Mouse (Mus musculus): Measurements from ENCODE around the gene Med12l. TPM values are rescaled to one million over a fixed set of nuclear protein-coding genes. Genes with fewer than 3 reads are reported as not detected.

The Med12l gene
- 1 to 10 TPM; 6.9 to 8.2 TPM for total RNA-seq (2021)
- 2.5 and 3.7 TPM in 2 replicates for polyA plus RNA-seq (2012; rRNA removed)
- long read RNA-seq, partial matches to known transcripts, result 0 of 4 reads
- long read RNA-seq, other reads (novel, unspliced or antisense), result 4 of 4 reads

- TF ChIP-seq EP300 (IDR thresholded peaks at IDR 0.05; ENCODE audit: insufficient read depth, low read depth, low read length) (no peak), CTCF (IDR thresholded peaks at IDR 0.05) (peak; percentile 12; the same call in 1 of the 2 replicates), POLR2A (IDR thresholded peaks at IDR 0.05; ENCODE audit: insufficient read depth, low read depth, low read length) (no peak)
- 1% methylated on average over 69 of the region's 69 CpGs for WGBS
- DNase-seq, result peak; percentile 72 to 75
- intact Hi-C loops (cut with DNase I), result no loop called here
- Histone ChIP-seq H3K27me3 (ENCODE audit: control insufficient read depth, insufficient read depth, low read length) (peaks cover 6% of the 10 kb centered on the region), H3K4me1 (ENCODE audit: control insufficient read depth, insufficient read depth, low read length) (peaks cover 2% of the 10 kb centered on the region), H3K79me2 (replicated peaks; ENCODE audit: control insufficient read depth, insufficient read depth, low read length) (no peaks in the 10 kb centered on the region), H3K36me3 (ENCODE audit: control insufficient read depth, insufficient read depth, low read length) (no peaks in the 10 kb centered on the region), H3K27ac (peak within 1 kb of the TSS; percentile 51), H3K9ac (ENCODE audit: low read depth, low read length) (peak within 1 kb of the TSS; percentile 61), H3K4me3 (peak within 1 kb of the TSS; percentile 63)
Measured at GRCm38 (mm10) chr3:59005271-59005995, at the start of gene Med12l. Med12l (plus strand) TSS chr3:59005825.

GRCm38 (mm10) chr3:58961166-58961565 is 44.5 kb upstream of the Med12l start:
- H3K4me1 ChIP-seq (ENCODE audit: control insufficient read depth, insufficient read depth, low read length), result no peaks in the 10 kb centered on the region
- no peaks in the 10 kb centered on the region for H3K27me3 ChIP-seq (ENCODE audit: control insufficient read depth, insufficient read depth, low read length)
- WGBS, result 86% methylated on average over 1 of the region's 1 CpGs
- no peak overlapping the region for H3K9ac ChIP-seq (ENCODE audit: low read depth, low read length)
- no peak for DNase-seq
- H3K79me2 ChIP-seq (replicated peaks; ENCODE audit: control insufficient read depth, insufficient read depth, low read length), result no peaks in the 10 kb centered on the region
- no peaks in the 10 kb centered on the region for H3K36me3 ChIP-seq (ENCODE audit: control insufficient read depth, insufficient read depth, low read length)
- TF ChIP-seq EP300 (IDR thresholded peaks at IDR 0.05; ENCODE audit: insufficient read depth, low read depth, low read length) (no peak), POLR2A (IDR thresholded peaks at IDR 0.05; ENCODE audit: insufficient read depth, low read depth, low read length) (no peak), CTCF (IDR thresholded peaks at IDR 0.05) (no peak)
- H3K27ac ChIP-seq, result no peak overlapping the region
- H3K4me3 ChIP-seq, result no peak overlapping the region
- intact Hi-C loops (cut with DNase I), result no loop called here

- Histone ChIP-seq H3K4me3 (no peak overlapping the region), H3K79me2 (replicated peaks; ENCODE audit: control insufficient read depth, insufficient read depth, low read length) (no peaks in the 10 kb centered on the region), H3K9ac (ENCODE audit: low read depth, low read length) (no peak overlapping the region), H3K27me3 (ENCODE audit: control insufficient read depth, insufficient read depth, low read length) (no peaks in the 10 kb centered on the region; the same call in 1 of the 2 replicates), H3K36me3 (ENCODE audit: control insufficient read depth, insufficient read depth, low read length) (no peaks in the 10 kb centered on the region), H3K4me1 (ENCODE audit: control insufficient read depth, insufficient read depth, low read length) (no peaks in the 10 kb centered on the region), H3K27ac (no peak overlapping the region)
- intact Hi-C loops (cut with DNase I), result no loop called here
- DNase-seq, result no peak
- WGBS, result 20% methylated on average over 1 of the region's 1 CpGs
- TF ChIP-seq POLR2A (IDR thresholded peaks at IDR 0.05; ENCODE audit: insufficient read depth, low read depth, low read length), result no peak
Measured at GRCm38 (mm10) chr3:58977413-58977812, 28.2 kb upstream of the Med12l start.

- Histone ChIP-seq H3K4me1 (ENCODE audit: control insufficient read depth, insufficient read depth, low read length) (no peaks in the 10 kb centered on the region), H3K79me2 (replicated peaks; ENCODE audit: control insufficient read depth, insufficient read depth, low read length) (no peaks in the 10 kb centered on the region), H3K9ac (ENCODE audit: low read depth, low read length) (no peak overlapping the region), H3K4me3 (no peak overlapping the region), H3K27ac (no peak overlapping the region), H3K27me3 (ENCODE audit: control insufficient read depth, insufficient read depth, low read length) (no peaks in the 10 kb centered on the region; the same call in 1 of the 2 replicates), H3K36me3 (ENCODE audit: control insufficient read depth, insufficient read depth, low read length) (no peaks in the 10 kb centered on the region)
- WGBS, result 88% methylated on average over 7 of the region's 7 CpGs
- DNase-seq, result no peak
- intact Hi-C loops (cut with DNase I), result no loop called here
- no peak for TF ChIP-seq CTCF (IDR thresholded peaks at IDR 0.05)
Measured at GRCm38 (mm10) chr3:58977906-58978622, 27.6 kb upstream of the Med12l start.

DNA sequence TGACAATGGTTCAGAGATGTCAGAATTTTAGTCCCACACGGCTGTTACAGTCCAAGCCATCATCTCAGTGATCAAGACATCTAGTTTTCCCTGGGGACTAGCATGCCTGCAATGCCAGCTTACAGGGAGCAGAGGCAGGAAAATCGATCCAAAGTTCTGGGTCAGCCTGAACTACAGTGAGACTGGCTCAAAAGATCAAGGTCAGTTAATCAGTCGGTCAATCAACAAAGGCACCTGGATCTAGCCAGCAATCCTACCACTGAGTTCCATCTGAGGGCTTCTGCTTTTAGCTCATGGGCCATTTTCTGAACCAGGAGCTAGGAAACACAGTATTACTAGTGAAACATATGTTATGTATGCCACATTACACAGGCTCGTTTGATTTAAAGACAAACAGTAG is 25.0 kb upstream of the Med12l start:
- Histone ChIP-seq H3K27ac (no peak overlapping the region), H3K27me3 (ENCODE audit: control insufficient read depth, insufficient read depth, low read length) (no peaks in the 10 kb centered on the region), H3K79me2 (replicated peaks; ENCODE audit: control insufficient read depth, insufficient read depth, low read length) (no peaks in the 10 kb centered on the region), H3K4me3 (no peak overlapping the region), H3K4me1 (ENCODE audit: control insufficient read depth, insufficient read depth, low read length) (no peaks in the 10 kb centered on the region), H3K9ac (ENCODE audit: low read depth, low read length) (no peak overlapping the region), H3K36me3 (ENCODE audit: control insufficient read depth, insufficient read depth, low read length) (no peaks in the 10 kb centered on the region)
- DNase-seq, result no peak
- intact Hi-C loops (cut with DNase I), result no loop called here
- no peak for TF ChIP-seq CTCF (IDR thresholded peaks at IDR 0.05)
- WGBS, result 55% methylated on average over 4 of the region's 4 CpGs

Measured in heart, adult 2 months (tissue).